Mouse (Mus musculus): ENCODE results near the gene Slc37a1.
A peak's percentile ranks its signal among the peaks of the same experiment; 100 is the strongest.

Slc37a1 gene

GRCm38 (mm10) chr17:31317521-31318272, 31.1 kb downstream of the Slc37a1 start:
- no peak for DNase-seq (ENCODE audit: extremely low spot score)

- DNase-seq (ENCODE audit: extremely low spot score): no peak
Measured at GRCm38 (mm10) chr17:31318906-31319767, 32.5 kb downstream of the Slc37a1 start.

GRCm38 (mm10) chr17:31321425-31321824, 34.8 kb downstream of the Slc37a1 start:
- DNase-seq (ENCODE audit: extremely low spot score): no peak

GRCm38 (mm10) chr17:31322446-31322845, 35.9 kb downstream of the Slc37a1 start:
- DNase-seq (ENCODE audit: extremely low spot score): no peak

DNA sequence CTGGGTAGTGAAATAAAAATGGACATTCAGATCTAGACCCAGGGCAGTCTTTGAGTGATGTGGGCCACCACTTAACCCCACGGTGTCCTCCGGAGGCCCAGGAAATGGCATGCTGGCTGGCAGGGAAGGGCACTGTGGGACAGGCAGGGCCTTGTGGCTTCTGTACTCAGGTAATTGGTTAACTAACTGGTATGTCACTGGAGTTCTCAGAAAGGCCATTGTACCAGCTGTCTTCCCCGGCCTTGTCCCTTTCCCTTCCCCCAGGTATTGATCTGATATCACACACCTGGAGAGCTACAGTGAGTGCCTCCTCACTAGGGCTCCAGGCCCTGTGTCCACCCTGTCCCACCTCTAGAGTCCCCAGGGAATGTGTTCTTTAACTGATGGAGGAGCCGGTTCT, 36.8 kb downstream of the Slc37a1 start:
- no peak for DNase-seq (ENCODE audit: extremely low spot score)

DNA sequence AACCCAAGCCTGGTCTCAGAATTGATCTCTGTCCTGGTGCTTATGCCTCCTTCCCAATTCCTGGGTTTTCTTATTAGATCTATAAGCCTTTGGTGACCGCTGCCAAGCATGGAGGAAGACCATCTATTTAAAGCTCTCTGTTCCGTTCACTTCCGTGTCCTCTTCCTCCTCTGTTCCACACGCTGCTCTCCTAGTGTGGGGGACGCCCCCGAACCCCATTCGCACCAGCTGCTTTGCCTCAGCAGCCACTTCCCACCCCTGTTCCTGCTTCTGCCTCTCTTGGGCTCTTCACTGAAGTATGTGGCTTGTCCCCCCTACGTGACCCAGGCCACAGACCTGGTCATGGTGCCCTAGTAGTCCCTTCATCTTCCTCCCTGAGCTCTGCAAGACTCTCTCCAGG, 37.6 kb downstream of the Slc37a1 start:
- DNase-seq (ENCODE audit: extremely low spot score): no peak

DNA sequence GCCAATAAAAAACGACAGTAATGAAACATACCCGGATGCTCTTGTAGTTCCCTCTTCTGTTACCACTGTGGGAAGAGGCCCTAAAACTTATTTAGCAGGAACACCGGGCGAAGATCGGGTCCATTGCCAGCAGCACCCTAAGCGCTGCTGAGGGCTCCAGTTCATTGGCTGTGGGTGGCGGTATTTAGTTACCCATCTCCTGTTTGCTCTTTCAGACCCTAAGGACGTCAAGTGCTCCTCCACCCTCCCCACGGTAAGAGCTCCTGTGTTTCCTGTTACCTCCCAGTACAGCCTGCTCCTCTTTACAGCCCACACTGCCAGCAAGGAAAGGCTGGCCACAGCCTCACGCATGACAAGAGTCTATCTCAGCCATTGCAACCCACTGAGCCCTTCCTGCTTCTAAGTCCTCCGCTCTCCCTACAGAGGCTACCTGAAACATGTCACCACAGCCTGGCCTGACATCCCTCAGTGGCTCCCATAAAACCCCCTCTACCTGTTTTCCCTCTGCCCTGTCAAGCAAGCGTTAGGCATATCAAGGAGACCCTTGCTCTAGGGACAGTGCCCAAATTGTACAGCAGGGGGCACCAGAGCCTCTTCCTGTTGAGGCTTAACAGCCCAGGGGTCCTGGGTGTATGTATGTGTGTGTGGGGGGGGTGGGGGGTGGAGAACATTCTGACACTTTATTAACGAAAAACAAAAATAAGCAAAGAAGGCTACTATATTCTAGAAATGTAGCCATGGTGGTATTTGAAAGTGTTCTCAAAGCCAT, 39.0 kb downstream of the Slc37a1 start:
- peak; percentile 60 for DNase-seq (ENCODE audit: extremely low spot score)

- no peak for DNase-seq (ENCODE audit: extremely low spot score)
Measured at GRCm38 (mm10) chr17:31326220-31326852, 39.7 kb downstream of the Slc37a1 start.

DNA sequence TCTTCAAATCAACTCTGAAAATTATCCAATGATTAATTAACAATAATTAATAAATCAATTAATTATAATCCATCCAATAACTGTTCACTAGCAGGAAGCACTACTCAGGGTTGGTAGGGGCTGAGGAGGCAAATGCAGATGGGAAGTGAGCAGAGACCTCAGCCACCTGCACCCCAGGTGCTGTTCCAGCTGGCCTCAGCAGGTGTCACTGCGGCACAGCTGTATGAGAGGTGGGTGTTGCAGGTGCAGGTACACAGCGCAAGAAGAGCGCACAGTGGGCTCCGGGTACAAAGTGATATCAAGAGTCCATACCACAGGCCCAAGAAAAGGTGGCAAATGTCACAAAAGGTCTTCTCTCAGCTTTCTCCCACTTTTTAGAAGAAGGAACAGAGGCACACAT, 41.9 kb downstream of the Slc37a1 start:
- DNase-seq (ENCODE audit: extremely low spot score): no peak

- DNase-seq (ENCODE audit: extremely low spot score): peak; percentile 70
Measured at GRCm38 (mm10) chr17:31330622-31331021, 44.0 kb downstream of the Slc37a1 start.

DNA sequence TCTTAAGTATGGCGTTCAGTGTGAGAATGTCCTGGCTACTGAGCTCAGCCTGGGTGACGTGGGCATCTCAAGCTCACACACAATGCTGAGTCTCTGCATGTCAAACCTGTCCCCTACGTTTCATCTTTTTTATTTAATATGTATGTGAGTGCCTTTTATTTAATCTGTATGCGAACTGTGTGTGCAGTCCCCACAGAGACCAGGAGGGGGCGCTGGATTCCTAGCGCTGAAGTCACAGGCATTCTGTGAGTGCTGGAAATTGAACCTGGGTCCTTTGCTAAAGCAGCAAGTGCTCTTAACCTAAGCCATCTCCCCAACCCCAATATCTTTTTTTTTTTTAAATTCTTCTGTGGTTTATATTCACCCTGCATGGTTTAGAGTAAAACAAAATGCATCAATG, 44.7 kb downstream of the Slc37a1 start:
- no peak for DNase-seq (ENCODE audit: extremely low spot score)

DNA sequence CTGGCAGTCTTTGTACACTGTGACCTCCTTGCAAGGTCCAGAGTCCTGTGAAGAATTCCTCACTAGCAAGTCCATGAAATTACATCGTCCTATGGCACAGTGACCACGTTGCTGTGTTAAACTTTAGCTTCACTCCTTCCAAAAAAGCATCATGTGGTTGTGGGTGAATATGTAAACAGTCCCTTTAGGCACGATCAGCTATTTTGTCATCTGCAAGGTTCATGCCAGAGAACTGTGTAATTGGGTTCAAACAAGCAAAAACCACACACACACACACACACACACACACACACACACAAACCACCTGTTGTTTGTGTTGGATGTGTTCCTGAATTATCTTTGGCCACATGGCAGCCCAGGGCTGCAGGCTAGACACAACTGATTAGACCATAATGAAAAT, 45.3 kb downstream of the Slc37a1 start:
- DNase-seq (ENCODE audit: extremely low spot score): no peak

GRCm38 (mm10) chr17:31332333-31332732, 45.7 kb downstream of the Slc37a1 start:
- no peak for DNase-seq (ENCODE audit: extremely low spot score)

DNA sequence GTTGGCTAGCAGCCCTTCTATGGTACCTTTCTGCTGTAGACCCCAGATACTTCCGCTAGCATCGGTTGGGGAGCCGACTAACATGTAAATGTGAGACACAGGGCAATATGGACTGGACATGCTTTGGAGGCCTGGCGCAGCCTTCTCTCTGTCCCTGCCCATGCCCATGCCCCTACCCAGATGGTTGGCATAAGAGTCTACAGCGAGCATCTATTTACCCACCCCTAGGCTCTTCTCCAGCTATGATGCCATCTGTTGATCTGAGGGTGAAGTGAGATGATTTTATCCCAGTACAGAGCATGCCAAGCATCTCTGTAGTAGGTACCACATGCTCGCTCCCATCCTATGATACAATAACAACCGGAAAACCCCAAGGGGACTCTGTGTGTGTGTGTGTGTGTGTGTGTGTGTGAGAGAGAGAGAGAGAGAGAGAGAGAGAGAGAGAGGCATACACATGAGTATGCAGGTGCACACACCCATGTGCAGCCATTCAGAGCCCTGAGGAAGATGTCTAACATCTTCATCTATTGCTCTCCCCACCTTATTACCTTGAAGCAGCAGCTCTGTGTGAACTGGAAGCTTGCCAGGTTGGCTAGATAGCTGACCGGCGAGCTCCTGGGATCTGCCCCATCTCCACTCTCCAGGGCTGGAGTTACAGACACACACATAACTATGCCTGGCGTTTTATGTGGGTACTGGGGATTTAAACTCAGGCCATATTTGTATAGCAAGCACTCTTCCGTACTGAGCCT, 48.1 kb downstream of the Slc37a1 start:
- no peak for DNase-seq (ENCODE audit: extremely low spot score)

- no peak for DNase-seq (ENCODE audit: extremely low spot score)
Measured at GRCm38 (mm10) chr17:31335344-31336080, 48.9 kb downstream of the Slc37a1 start.

GRCm38 (mm10) chr17:31339769-31340168, 53.2 kb downstream of the Slc37a1 start:
- DNase-seq (ENCODE audit: extremely low spot score): no peak

- DNase-seq (ENCODE audit: extremely low spot score): no peak
Measured at GRCm38 (mm10) chr17:31342191-31342590, 55.6 kb downstream of the Slc37a1 start.

DNA sequence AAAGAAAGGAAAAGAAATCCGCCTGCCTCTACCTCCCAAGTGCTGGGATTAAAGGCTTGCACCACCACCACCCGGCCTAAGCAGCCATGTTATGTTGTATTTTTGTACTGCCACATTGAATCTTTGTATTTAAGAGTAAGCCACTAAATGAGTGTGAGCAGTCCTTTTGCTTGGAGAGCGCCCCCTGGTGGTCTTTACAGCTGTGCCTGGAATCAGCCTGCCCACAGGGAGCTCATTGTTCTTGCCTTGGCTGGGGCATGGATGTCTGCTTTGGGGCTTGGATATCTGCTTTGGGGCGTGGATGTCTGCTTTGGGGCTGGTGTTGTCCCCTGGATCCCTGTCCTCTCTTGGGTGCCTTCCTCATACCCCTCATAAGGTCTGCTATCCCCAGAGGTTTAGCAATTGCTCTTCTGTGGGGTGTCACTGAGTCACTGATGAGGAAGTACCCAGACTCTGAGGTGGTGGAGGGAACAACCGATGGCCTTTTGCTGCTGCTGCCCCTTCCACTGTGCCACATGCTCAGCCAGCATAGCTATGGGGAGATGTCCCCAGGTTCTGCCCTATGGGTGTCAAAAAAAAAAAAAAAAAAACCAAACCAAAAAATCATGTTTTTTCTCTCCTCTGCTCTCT, 57.7 kb downstream of the Slc37a1 start:
- DNase-seq (ENCODE audit: extremely low spot score): peak; percentile 63

DNA sequence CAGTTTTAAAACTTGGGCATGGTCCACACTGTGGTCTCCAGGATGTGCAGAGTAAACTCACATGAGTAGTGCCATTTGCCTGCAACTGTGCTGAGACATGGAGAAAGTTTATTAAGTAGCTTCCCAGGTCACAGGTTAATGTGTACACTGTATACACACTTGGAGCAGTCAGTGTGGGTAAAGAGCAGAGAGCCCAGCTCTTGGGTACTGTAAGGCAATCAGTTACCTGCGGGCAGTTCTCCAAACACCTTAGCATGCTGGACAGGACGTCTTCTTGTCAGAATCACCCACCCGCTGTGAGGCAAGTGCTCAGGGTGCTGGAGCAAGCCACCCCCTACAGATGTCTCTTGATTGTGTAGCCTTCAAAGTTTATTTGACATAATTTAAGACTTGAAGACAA, 58.2 kb downstream of the Slc37a1 start:
- no peak for DNase-seq (ENCODE audit: extremely low spot score)

DNA sequence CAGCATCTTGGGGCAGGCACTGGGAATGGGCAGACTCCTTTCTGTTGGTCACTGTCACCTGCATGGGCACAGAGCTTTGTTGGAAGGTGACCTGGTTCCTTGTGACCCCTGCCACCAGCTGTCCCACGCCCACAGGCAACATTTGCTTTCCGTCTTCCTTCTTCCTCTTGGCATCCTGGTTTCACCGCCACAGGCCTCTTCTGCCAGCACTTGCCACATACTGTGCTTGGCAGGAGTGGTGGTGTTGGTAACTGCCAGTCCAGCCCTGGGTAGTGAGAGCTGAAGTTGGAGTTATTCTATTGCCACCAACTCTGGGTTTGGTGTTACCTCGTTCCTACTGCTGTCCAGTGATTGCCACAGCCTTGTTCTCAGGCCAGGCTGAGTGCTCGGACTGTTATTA, 61.5 kb downstream of the Slc37a1 start:
- no peak for DNase-seq (ENCODE audit: extremely low spot score)
